Mouse (Mus musculus) midbrain, embryonic 12.5 days (tissue): Measurements from ENCODE around the gene Farp1. TPM values are rescaled to one million over a fixed set of nuclear protein-coding genes. Genes with fewer than 3 reads are reported as not detected.

Source experiments
- ATAC-seq: fragments of 200-750 bp; cut with Nextera tagmentation; 2 replicates; pipeline ENCODE4 v1.8.0; 2017; ENCODE audit warnings: low read depth, moderate TSS enrichment, moderate library complexity; ENCODE audit not compliant: low FRiP score
- H3K27ac ChIP-seq: fragments of 300-500 bp; sonication (generic); replicated peaks from 2 replicates; pipeline ENCODE4 v1.5.1; 2016; ENCODE audit warnings: mild to moderate bottlenecking
- H3K27me3 ChIP-seq: fragments of 300-500 bp; sonication (generic); 2 replicates; pipeline ENCODE4 v1.6.1; 2016; ENCODE audit warnings: mild to moderate bottlenecking
- H3K36me3 ChIP-seq: fragments of 300-500 bp; sonication (generic); 2 replicates; pipeline ENCODE4 v1.6.1; 2016
- H3K4me1 ChIP-seq: fragments of 300-500 bp; sonication (generic); 2 replicates; pipeline ENCODE4 v1.6.1; 2016
- H3K4me2 ChIP-seq: fragments of 300-500 bp; sonication (generic); replicated peaks from 2 replicates; pipeline ENCODE4 v1.6.1; 2016; ENCODE audit warnings: mild to moderate bottlenecking, moderate library complexity
- H3K4me3 ChIP-seq: fragments of 300-500 bp; sonication (generic); 2 replicates; pipeline ENCODE4 v1.5.1; 2016; ENCODE audit warnings: mild to moderate bottlenecking
- H3K9ac ChIP-seq: fragments of 300-500 bp; sonication (generic); replicated peaks from 2 replicates; pipeline ENCODE4 v1.6.1; 2016; ENCODE audit warnings: mild to moderate bottlenecking, moderate library complexity
- H3K9me3 ChIP-seq: fragments of 300-500 bp; sonication (generic); 2 replicates; pipeline ENCODE4 v1.6.1; 2016; ENCODE audit warnings: mild to moderate bottlenecking
- WGBS: fragments of 180-500 bp; shearing (Covaris S2); methylation state at CpG from one replicate; pipeline ENCODE4 v1.1.7; 2016; 5-methylcytosine and 5-hydroxymethylcytosine counted together
- polyA plus RNA-seq: library from polyadenylated mRNA; unstranded; fragments of >200 nt; fragmentation: Nextera tagmentation; extraction: Ambion mirVana; gene quantifications from 2 replicates; pipeline ENCODE4 v1.2.1, GENCODE M21; 2016

Gene Farp1
- polyA plus RNA-seq, 1 experiment from 2014 or later: 26.5 TPM

DNA sequence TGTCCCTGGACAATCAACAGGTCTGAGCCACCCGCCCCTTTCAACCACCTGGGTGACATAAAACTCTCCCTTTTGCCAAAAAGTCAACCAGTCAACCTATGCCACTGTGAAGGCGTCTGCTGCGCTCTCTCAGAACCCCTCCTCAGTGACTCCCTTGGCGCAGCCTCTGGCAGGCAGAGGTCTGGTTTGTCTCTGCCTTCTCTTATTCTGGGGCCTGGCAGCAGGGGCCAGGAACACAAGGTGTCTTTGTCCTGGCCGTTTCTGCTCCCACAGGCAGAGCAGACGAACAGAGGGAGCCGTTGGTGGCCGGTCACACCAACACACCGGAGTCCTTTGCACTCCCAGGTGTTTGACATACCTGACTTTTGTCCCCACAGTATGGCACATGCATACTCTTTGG is 57.5 kb downstream of the Farp1 start:
- 78% methylated on average over 9 of the region's 9 CpGs for WGBS

GRCm38 (mm10) chr14:121093860-121094259 is 58.9 kb downstream of the Farp1 start:
- no peak for ATAC-seq
- 81% methylated on average over 6 of the region's 6 CpGs for WGBS
- H3K4me3 ChIP-seq: no peak overlapping the region

More for the DNA sequence above, 57.5 kb downstream of the Farp1 start:
- H3K4me3 ChIP-seq: no peak overlapping the region
- H3K9me3 ChIP-seq: peaks cover 3% of the 10 kb centered on the region; the same call in 1 of the 2 replicates
- H3K4me1 ChIP-seq: no peaks in the 10 kb centered on the region
- H3K36me3 ChIP-seq: peaks cover 22% of the 10 kb centered on the region
- H3K27ac ChIP-seq: no peak overlapping the region
- H3K4me2 ChIP-seq: no peak overlapping the region
- no peaks in the 10 kb centered on the region for H3K27me3 ChIP-seq
- no peak for ATAC-seq
- no peak overlapping the region for H3K9ac ChIP-seq

DNA sequence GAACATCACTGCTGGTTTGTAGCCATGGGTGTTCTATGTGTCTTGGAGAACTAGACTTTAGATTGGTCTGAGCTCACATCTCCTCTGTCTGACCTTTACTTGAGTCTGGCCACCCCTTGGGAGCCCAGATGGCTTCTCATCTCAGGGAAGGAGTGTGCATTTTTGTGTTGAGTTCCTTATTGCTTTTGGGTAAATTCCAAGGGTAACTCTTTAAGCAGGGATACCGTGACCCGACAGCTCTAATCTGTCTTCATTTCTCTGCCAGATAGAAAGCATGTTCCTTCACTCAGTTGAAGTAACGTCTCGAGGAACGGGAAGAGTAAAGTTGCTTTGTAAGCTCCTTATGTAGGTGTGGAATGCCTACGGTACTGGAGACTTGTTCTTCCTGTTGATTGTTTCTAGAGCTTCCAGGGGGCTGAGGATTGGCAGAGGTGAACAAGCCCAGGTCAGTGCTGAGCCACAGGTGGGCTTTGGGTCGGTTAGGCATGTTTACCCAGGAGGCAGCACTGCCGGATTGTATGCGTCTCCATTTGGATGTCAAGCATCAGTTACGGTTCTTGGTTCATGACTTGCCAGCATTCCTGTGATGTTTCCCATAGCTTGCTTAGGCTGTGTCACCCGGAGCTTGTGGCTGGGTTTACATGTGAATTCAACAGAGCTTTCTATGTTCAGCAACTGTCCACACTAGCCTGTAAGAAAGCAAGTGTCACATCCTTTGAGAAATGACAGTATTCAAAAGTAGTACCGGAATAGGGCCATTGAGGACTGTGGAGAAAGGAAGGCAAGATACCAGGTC is 62.8 kb downstream of the Farp1 start:
- Histone ChIP-seq H3K36me3 (no peaks in the 10 kb centered on the region), H3K9ac (no peak overlapping the region), H3K9me3 (no peaks in the 10 kb centered on the region), H3K27ac (no peak overlapping the region), H3K27me3 (no peaks in the 10 kb centered on the region), H3K4me3 (no peak overlapping the region), H3K4me1 (no peaks in the 10 kb centered on the region), H3K4me2 (no peak overlapping the region)
- 78% methylated on average over 12 of the region's 12 CpGs for WGBS
- ATAC-seq: no peak

More at GRCm38 (mm10) chr14:121093860-121094259, 58.9 kb downstream of the Farp1 start:
- H3K27me3 ChIP-seq: no peaks in the 10 kb centered on the region
- H3K36me3 ChIP-seq: peaks cover 18% of the 10 kb centered on the region
- H3K4me1 ChIP-seq: no peaks in the 10 kb centered on the region
- H3K27ac ChIP-seq: no peak overlapping the region
- H3K9me3 ChIP-seq: no peaks in the 10 kb centered on the region
- H3K9ac ChIP-seq: no peak overlapping the region
- no peak overlapping the region for H3K4me2 ChIP-seq

DNA sequence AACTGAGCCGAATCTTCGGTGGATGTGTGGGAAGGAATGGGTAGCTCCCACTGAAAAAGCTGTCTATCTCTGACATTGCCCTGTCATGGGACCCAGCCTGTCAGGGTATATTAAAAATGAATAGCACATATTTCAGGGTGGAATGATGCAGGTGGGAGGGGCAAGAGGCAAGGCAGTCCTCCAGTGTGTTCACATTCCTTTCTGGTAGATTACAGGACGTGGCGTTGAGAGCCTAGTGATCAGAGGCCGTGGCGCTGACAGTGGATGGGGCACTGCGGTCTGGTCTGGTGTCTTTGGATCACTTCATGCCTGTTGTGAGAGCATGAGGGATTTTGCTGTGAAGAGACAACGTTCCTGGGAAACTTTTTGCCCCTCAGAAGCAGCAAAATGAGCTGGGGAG is 64.1 kb downstream of the Farp1 start:
- Histone ChIP-seq H3K9me3 (no peaks in the 10 kb centered on the region), H3K4me3 (no peak overlapping the region), H3K27ac (no peak overlapping the region), H3K9ac (no peak overlapping the region), H3K36me3 (peaks cover 4% of the 10 kb centered on the region; the same call in 1 of the 2 replicates), H3K27me3 (no peaks in the 10 kb centered on the region), H3K4me1 (no peaks in the 10 kb centered on the region), H3K4me2 (no peak overlapping the region)
- ATAC-seq: no peak
- WGBS: 82% methylated on average over 8 of the region's 8 CpGs

GRCm38 (mm10) chr14:121099876-121100275 is 64.9 kb downstream of the Farp1 start:
- Histone ChIP-seq H3K36me3 (peaks cover 4% of the 10 kb centered on the region; the same call in 1 of the 2 replicates), H3K27me3 (no peaks in the 10 kb centered on the region)

GRCm38 (mm10) chr14:121100829-121101228 is 65.8 kb downstream of the Farp1 start:
- WGBS: 49% methylated on average over 2 of the region's 2 CpGs
- ATAC-seq: no peak

More at GRCm38 (mm10) chr14:121099876-121100275, 64.9 kb downstream of the Farp1 start:
- H3K27ac ChIP-seq: no peak overlapping the region
- H3K9me3 ChIP-seq: no peaks in the 10 kb centered on the region
- no peak overlapping the region for H3K4me2 ChIP-seq
- H3K4me1 ChIP-seq: no peaks in the 10 kb centered on the region
- WGBS: 67% methylated on average over 2 of the region's 2 CpGs
- no peak for ATAC-seq
- H3K4me3 ChIP-seq: no peak overlapping the region
- no peak overlapping the region for H3K9ac ChIP-seq

DNA sequence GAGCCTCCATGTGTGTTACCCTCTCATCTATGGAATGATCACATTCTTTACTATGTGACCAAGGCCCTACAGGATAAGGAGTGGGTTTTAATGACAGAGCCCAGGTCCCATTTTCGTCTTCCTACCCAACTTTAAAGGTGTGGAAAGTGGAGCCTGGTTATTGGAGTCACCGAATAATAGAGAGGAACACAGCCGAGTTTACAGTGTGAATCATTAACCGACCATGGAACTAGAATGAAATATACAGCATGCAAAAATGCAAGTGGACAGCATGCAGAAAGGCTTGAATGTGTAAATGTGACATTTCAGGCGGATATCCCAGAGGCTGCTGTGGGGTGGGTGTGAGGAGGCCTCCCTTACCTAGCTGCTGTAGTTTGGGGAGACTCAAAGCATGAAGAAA is 66.5 kb downstream of the Farp1 start:
- no peak overlapping the region for H3K27ac ChIP-seq
- H3K4me2 ChIP-seq: no peak overlapping the region
- H3K4me1 ChIP-seq: 0 out of 2 replicates have a peak, but pooled peaks cover 6% of the 10 kb centered on the region
- H3K27me3 ChIP-seq: no peaks in the 10 kb centered on the region
- no peak for ATAC-seq
- no peak overlapping the region for H3K9ac ChIP-seq
- H3K9me3 ChIP-seq: no peaks in the 10 kb centered on the region
- no peak overlapping the region for H3K4me3 ChIP-seq
- peaks cover 4% of the 10 kb centered on the region; the same call in 1 of the 2 replicates for H3K36me3 ChIP-seq
- WGBS: 90% methylated on average over 5 of the region's 5 CpGs

More at GRCm38 (mm10) chr14:121100829-121101228, 65.8 kb downstream of the Farp1 start:
- Histone ChIP-seq H3K4me1 (0 out of 2 replicates have a peak, but pooled peaks cover under 1% of the 10 kb centered on the region), H3K27me3 (no peaks in the 10 kb centered on the region), H3K9ac (no peak overlapping the region), H3K9me3 (no peaks in the 10 kb centered on the region), H3K36me3 (peaks cover 4% of the 10 kb centered on the region; the same call in 1 of the 2 replicates), H3K4me3 (no peak overlapping the region), H3K27ac (no peak overlapping the region), H3K4me2 (no peak overlapping the region)

DNA sequence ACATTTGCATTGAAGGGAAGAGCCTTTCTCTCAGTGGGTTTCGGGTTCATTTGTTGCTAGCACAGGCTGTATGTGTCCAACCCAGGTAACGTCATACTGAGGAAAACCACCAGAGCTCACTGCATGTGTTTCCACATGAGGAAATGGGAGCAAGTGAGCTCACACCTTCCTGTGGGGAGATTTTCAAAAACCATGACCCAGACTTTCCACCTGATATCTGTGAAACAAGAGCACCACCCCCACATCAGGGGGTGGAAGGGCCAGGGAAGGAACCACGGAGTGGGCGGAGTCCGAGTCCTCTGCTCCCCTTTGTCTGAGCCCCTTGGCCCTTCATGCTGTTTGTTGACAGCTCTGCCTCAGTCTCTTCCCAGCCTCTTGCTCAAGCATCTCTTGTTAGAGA is 67.6 kb downstream of the Farp1 start:
- no peak overlapping the region for H3K27ac ChIP-seq
- H3K4me2 ChIP-seq: no peak overlapping the region
- no peak for ATAC-seq
- no peaks in the 10 kb centered on the region for H3K9me3 ChIP-seq
- WGBS: 80% methylated on average over 5 of the region's 5 CpGs
- no peak overlapping the region for H3K9ac ChIP-seq
- H3K4me3 ChIP-seq: no peak overlapping the region
- no peaks in the 10 kb centered on the region for H3K27me3 ChIP-seq
- 0 out of 2 replicates have a peak, but pooled peaks cover 6% of the 10 kb centered on the region for H3K4me1 ChIP-seq
- H3K36me3 ChIP-seq: peaks cover 4% of the 10 kb centered on the region; the same call in 1 of the 2 replicates

DNA sequence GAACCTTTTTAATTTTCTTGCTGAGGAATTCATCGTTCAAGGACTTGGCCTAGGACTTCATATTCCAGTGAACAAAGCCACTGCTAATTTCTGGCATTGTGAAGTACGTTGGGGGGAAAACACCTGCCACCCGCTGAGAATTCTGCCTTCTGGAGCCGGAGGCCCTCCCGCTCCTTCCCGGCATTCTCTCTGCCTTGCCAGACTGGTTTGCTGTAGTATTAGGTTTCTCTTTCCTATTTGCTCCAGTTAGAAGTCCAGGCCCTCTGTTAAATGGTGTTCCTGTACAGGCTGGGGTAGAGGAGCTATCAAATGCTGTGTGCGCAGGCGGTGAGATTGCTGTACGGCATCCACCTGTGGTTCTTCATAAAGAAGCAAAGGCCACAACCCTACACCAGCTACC is 68.5 kb downstream of the Farp1 start:
- no peak overlapping the region for H3K4me2 ChIP-seq
- H3K9me3 ChIP-seq: no peaks in the 10 kb centered on the region
- H3K4me1 ChIP-seq: peaks cover 14% of the 10 kb centered on the region
- no peak overlapping the region for H3K27ac ChIP-seq
- H3K4me3 ChIP-seq: no peak overlapping the region
- 75% methylated on average over 9 of the region's 9 CpGs for WGBS
- ATAC-seq: no peak
- no peaks in the 10 kb centered on the region for H3K27me3 ChIP-seq
- peaks cover 4% of the 10 kb centered on the region; the same call in 1 of the 2 replicates for H3K36me3 ChIP-seq
- no peak overlapping the region for H3K9ac ChIP-seq

DNA sequence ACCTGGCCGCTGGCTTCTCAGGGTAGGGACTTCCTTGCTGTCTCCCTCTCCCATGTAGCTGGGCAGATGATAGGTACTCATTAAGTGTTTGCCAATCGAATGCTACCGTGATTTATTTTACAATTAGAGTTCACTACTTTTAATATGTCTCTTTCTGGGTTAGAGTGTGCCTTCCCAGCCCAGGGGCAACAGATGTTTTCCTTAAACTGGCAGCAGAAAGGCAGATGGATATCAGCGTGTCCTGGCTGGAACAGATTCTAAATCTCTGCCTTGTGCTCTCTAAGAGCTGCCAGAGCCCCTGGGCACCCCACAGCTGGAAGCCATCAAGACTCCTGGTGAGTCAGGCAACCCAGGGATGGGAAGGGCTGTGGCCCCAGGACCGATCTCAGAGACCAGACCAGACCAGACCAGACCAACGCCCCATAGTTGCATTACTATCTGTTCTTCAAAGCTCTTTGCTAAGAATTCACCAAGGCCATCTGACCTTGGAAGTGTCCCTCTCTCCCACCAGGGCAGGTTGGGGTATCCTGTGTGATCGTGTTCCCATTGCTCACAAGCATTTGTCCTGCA is 69.8 kb downstream of the Farp1 start:
- no peaks in the 10 kb centered on the region for H3K27me3 ChIP-seq
- no peak overlapping the region for H3K4me2 ChIP-seq
- peaks cover 4% of the 10 kb centered on the region; the same call in 1 of the 2 replicates for H3K36me3 ChIP-seq
- ATAC-seq: no peak
- no peak overlapping the region for H3K9ac ChIP-seq
- no peaks in the 10 kb centered on the region for H3K9me3 ChIP-seq
- H3K27ac ChIP-seq: no peak overlapping the region
- WGBS: 77% methylated on average over 7 of the region's 7 CpGs
- H3K4me3 ChIP-seq: no peak overlapping the region
- peaks cover 23% of the 10 kb centered on the region for H3K4me1 ChIP-seq

DNA sequence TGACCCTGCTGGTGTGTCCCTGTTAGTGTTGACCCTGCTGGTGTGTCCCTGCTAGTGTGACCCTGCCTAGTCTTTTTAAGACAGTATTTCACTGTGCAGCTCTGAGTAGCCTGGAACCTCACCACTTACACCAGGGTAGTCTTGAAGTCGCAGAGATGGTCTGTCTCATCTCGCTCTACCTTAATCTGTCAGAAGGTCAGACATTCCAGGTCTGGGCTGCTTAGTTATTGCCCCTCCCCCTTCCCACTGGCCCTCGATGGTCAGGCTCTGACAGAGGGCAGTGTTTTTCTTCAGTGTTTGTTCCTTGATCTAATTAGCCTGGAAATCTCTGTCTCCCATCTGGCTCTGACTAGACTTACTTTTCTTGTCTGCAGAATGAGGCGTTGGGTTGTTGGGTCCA is 71.9 kb downstream of the Farp1 start:
- Histone ChIP-seq H3K9ac (no peak overlapping the region), H3K27me3 (no peaks in the 10 kb centered on the region), H3K4me2 (no peak overlapping the region), H3K4me1 (peaks cover 23% of the 10 kb centered on the region), H3K36me3 (peaks cover 4% of the 10 kb centered on the region; the same call in 1 of the 2 replicates), H3K9me3 (no peaks in the 10 kb centered on the region), H3K4me3 (no peak overlapping the region), H3K27ac (no peak overlapping the region)
- 53% methylated on average over 4 of the region's 4 CpGs for WGBS
- ATAC-seq: 0 out of 2 replicates have a peak, but pooled peaks have one; percentile 32

GRCm38 (mm10) chr14:121107707-121108285 is 72.8 kb downstream of the Farp1 start:
- Histone ChIP-seq H3K4me1 (peaks cover 23% of the 10 kb centered on the region), H3K36me3 (peaks cover 4% of the 10 kb centered on the region; the same call in 1 of the 2 replicates), H3K9ac (no peak overlapping the region), H3K4me3 (no peak overlapping the region), H3K4me2 (no peak overlapping the region), H3K9me3 (no peaks in the 10 kb centered on the region), H3K27ac (no peak overlapping the region), H3K27me3 (no peaks in the 10 kb centered on the region)
- WGBS: 67% methylated on average over 10 of the region's 10 CpGs
- no peak for ATAC-seq
